Mouse (Mus musculus) ES-CJ7 (cell line): ENCODE results near the gene Tbc1d30.

Source experiments
- DNase-seq: peaks from one replicate; pipeline ENCODE4 v3.0.0; 2011; ENCODE audit warnings: low read depth, low spot score

The Tbc1d30 gene

GRCm38 (mm10) chr10:121365781-121366272, 14.7 kb upstream of the Tbc1d30 start:
- DNase-seq, result peak; percentile 29

GRCm38 (mm10) chr10:121364801-121365564, 13.9 kb upstream of the Tbc1d30 start, which contains the start of gene Gns:
TSS of gene Gns (plus strand) at chr10:121365090.
- DNase-seq, result peak; percentile 65

- DNase-seq, result no peak
Measured at GRCm38 (mm10) chr10:121364306-121364705, 13.2 kb upstream of the Tbc1d30 start.

- no peak for DNase-seq
Measured at GRCm38 (mm10) chr10:121363201-121363600, 12.1 kb upstream of the Tbc1d30 start.

- DNase-seq, result no peak
Measured at GRCm38 (mm10) chr10:121360358-121360757, 9.3 kb upstream of the Tbc1d30 start.

GRCm38 (mm10) chr10:121351692-121352290, 713 bp upstream of the Tbc1d30 start:
- no peak for DNase-seq

GRCm38 (mm10) chr10:121350357-121351065, 567 bp downstream of the Tbc1d30 start:
- DNase-seq, result peak; percentile 56

GRCm38 (mm10) chr10:121349244-121349643, 1.8 kb downstream of the Tbc1d30 start:
- no peak for DNase-seq

GRCm38 (mm10) chr10:121343867-121344266, 7.2 kb downstream of the Tbc1d30 start:
- DNase-seq, result no peak

GRCm38 (mm10) chr10:121342260-121342659, 8.8 kb downstream of the Tbc1d30 start:
- peak; percentile 14 for DNase-seq

GRCm38 (mm10) chr10:121340754-121341593, 10.1 kb downstream of the Tbc1d30 start:
- DNase-seq, result no peak

GRCm38 (mm10) chr10:121336536-121336935, 14.5 kb downstream of the Tbc1d30 start:
- DNase-seq, result peak; percentile 60

GRCm38 (mm10) chr10:121334576-121334975, 16.5 kb downstream of the Tbc1d30 start:
- peak; percentile 85 for DNase-seq

GRCm38 (mm10) chr10:121330940-121331339, 20.1 kb downstream of the Tbc1d30 start:
- peak; percentile 54 for DNase-seq

- no peak for DNase-seq
Measured at GRCm38 (mm10) chr10:121329586-121329985, 21.5 kb downstream of the Tbc1d30 start.

GRCm38 (mm10) chr10:121326167-121326566, 24.9 kb downstream of the Tbc1d30 start:
- DNase-seq, result peak; percentile 31

- DNase-seq, result no peak
Measured at GRCm38 (mm10) chr10:121323493-121323892, 27.6 kb downstream of the Tbc1d30 start.

- DNase-seq, result no peak
Measured at GRCm38 (mm10) chr10:121318397-121318950, 32.6 kb downstream of the Tbc1d30 start.

GRCm38 (mm10) chr10:121316361-121316760, 34.7 kb downstream of the Tbc1d30 start:
- DNase-seq, result no peak

GRCm38 (mm10) chr10:121315321-121316283, 35.5 kb downstream of the Tbc1d30 start:
- no peak for DNase-seq
